Mouse (Mus musculus) c-Kit-positive CD71-negative TER-119-negative erythroid progenitor cells, embryonic 14.5 days (primary cell): Measurements from ENCODE around the gene Rnf157.

ENCODE experiments used
- DNase-seq: peaks from one replicate; pipeline ENCODE4 v3.0.0-alpha.2; 2013; ENCODE audit warnings: low read depth

Rnf157 gene

DNA sequence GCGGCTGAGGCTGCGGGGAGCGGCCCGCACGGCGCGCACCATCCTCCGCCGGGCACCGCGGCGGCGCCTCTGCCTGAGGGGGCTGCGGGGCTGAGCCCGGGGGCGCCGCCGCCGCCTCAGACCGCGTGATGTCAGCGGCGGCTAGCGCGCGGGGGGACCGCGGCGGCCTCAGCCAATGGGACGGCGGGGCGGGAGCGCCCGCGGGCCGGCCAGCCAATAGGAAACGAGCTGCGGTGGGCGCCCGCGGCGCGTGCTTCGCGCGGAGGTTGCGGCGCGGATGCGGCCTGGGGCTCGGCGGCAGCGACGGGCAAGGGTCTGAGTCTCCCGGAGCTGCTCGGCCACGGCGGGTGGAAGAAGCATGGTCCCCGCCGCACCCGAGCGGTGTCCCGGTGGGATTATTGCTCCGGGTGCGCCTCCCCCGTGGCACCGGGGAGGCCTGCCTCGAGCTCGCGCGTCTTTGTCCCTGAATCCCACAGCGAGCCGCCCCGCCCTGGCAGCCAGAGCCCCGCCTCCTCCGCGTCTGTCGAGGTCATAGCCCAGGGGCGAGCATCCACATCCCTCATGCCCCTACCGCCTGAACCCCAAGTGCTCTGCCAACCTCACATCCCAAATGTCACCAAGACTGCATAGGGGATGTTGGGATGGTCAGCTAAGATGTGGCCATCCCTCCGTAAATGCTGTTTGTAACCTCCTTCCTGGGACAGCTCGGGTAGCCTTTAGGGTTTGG, at the start of gene Rnf157:
TSS of gene Rnf157 (minus strand) at position 129 of the 727 bp plus-strand sequence.
- no peak for DNase-seq

DNA sequence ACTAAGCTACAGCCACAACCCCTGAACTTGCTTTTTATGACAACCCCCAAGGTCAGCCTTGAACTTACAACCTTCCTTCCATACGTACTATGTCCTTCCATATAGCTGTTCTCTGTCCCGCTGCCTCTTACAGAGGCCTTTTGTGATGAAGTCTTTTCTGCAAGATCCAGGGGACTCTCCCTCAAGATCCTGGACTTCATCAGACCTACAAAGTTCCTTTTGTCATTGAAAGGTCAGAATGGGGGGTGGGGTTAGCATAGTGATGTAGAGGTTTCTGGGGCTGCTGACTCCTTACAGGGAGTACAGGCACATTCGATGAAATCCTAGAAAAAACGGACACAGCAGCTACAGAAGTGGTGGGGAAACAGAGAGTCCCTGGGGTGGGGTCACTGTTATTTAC, 47.0 kb upstream of the Rnf157 start:
- no peak for DNase-seq

- DNase-seq = no peak
Measured at GRCm38 (mm10) chr11:116456234-116456633, 43.4 kb upstream of the Rnf157 start.

- no peak for DNase-seq
Measured at GRCm38 (mm10) chr11:116453889-116454288, 41.1 kb upstream of the Rnf157 start.

GRCm38 (mm10) chr11:116449341-116449740, 36.5 kb upstream of the Rnf157 start:
- DNase-seq = no peak

GRCm38 (mm10) chr11:116447822-116448221, 35.0 kb upstream of the Rnf157 start:
- DNase-seq = no peak

GRCm38 (mm10) chr11:116446308-116446887, 33.6 kb upstream of the Rnf157 start:
- DNase-seq = no peak

DNA sequence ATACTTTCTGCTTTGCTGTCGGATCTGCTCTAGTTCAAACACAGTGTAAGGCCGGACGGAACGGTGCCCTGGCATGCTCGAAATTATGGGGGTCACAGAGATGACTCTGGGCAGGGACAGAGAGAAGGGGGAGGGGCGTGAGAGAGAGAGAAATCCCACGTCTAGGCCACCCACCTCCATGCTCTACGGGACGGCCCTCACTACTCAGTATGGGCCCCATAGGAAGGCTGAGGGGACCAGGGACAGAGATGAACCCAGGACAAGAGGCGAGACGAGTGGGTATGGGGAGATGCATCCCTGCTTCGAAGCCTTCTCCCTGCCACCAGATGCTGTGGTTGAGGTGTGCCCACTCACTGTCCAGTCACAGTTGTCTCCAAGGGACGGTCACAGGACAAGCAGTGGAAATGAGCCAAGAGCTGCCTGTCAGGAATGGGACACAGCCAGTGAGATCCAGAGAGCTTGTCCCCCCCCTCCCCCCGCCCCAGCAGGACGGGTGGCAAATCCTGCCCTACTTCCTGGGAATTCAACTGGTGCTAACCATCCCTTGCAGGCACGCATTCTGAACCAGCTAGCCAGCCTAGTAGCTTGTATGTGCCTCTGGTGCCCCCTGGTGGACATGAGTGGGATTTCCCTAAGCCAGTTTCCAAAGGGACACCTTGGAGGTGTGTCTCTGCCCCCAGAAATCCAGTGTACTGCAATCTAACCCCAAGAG, 32.9 kb upstream of the Rnf157 start:
- DNase-seq = peak; percentile 83

- no peak for DNase-seq
Measured at GRCm38 (mm10) chr11:116443935-116444334, 31.1 kb upstream of the Rnf157 start.

DNA sequence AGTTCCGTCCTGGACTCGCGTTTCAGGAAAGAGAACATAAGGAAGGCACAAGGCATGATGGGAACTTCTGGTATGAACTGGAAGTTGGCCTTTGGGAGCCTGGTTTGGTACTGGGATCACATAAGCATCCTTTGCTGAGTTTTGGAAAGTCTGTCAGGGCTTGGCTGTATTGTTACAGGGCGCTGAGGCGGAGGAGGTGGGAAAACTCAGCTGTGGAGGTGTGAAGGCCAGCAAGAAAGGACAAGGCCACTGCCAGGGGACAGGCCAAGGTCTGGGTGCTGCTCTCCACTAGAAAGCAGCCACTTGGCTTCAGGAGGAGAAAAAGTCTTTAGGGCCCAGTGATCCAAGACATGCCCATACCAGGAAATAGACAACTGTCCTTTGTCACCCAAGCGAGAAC, 30.5 kb upstream of the Rnf157 start:
- DNase-seq = no peak

GRCm38 (mm10) chr11:116442867-116443177, 30.0 kb upstream of the Rnf157 start:
- no peak for DNase-seq

- DNase-seq = no peak
Measured at GRCm38 (mm10) chr11:116442129-116442866, 29.5 kb upstream of the Rnf157 start.

DNA sequence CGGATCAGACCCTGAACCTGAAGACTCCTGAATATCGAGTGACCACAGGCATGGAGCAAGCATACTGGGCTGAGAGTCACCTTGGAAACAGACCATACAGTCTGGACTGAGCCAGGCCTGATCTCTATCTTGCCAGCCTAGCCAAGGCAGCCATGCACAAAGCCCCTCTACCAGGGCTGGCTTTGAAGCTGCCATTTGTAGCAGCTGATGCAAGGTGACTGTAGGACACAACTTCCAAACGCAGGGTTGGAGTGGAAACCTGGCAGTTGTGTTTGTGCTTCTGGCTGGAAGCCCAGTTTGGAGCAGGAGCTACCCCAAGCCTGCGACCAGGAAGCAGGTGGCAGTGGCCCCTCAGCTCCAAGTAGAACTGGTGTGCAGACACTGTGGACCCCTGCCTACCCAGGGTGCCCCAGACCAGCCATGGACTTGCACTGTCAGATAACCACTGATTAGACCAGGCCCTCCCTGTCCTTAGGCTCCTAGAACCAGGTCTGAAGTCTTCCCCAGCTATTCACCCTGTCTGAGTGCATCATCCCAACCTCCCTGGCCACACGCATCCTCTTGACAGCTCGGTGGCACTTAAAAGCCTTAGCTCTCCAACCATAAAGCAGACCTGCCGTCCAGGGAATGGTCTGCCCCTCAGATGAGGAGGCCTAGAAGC, 27.7 kb upstream of the Rnf157 start:
- no peak for DNase-seq

DNA sequence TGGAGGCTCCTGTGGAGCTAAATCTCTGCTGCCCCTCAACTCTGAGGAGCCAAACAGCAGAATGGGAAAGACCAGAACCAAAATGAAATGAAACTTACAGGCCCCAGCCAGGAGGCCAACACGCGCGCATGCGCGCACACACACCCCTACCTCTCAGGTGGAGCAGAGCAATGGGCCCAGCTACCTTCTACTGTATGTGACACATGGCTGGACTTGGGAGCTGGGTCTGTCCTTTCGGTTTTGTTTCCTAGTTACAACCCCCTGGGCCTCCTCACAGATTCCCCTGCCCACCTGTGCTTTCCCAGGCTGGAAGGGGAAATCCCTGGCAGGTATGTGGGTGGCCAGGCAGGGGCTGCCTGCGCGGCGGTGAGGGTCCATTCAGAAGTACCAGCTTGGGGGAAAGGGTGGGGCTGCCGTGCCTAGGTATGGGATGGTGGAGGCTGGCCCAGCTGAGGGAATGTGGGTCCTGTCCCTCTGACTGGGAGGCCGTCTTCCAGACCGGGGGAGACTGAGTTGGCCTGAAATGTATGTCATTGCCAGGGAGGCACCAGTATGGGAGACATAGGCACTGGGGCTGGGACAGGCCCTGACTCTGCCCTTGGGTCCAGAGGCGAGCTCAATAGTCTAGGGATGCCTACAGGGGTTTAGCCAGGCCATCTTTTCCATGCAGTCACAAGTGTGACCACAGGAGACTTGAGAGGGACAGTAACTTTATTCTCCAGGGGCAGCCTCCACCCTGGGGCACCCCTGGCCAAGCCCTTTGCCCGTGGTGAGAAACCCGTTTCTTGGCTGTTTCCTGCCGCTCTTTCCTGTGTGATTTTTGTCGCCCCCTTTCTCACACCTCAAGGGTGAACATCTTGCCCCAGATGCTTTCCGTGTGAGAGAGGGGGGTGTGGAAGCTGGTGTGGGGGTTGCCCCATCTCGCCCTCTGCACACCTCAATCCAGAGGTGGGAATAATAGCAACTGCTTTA, 26.7 kb upstream of the Rnf157 start:
- DNase-seq = no peak

GRCm38 (mm10) chr11:116437541-116437940, 24.7 kb upstream of the Rnf157 start:
- DNase-seq = no peak

- peak; percentile 69 for DNase-seq
Measured at GRCm38 (mm10) chr11:116436725-116437331, 24.0 kb upstream of the Rnf157 start.

DNA sequence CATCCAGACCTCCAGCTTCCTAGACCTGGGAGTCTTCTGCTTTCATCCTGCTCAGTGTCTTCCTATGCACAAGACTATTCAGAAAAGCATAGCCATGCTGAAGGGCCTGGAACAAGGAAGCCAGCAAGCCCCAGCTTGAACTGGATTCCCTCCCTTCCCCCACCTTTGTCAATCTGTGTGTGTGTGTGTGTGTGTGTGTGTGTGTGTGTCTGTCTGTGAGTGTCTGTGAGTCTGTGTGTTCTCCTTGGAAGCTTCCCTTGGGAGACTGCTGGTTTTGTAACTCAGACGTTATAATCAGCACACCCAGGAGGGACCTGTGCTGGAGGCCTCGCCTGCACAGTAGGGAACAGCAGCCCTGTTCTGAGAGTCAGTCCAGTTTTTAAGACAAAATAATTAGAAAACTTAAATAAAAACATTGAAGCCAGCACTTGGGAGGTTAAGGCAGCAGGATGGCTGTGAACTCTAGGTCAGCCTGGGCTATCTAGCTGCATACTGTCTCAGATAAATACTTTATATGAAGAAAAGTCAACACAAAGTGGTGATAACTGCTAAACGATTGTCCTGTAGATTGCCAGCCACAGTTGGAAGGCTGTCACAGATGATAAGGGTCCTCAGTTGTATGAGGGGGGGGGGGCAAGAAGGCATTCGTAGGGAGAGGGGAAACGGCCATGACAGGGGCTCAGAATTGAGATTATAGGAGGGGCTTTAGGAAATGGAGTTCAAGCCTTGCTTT, 23.3 kb upstream of the Rnf157 start:
- DNase-seq = no peak

GRCm38 (mm10) chr11:116434967-116435752, 22.3 kb upstream of the Rnf157 start:
- DNase-seq = no peak
